Mouse (Mus musculus) cerebellum, postnatal 36 days (tissue): ENCODE results near the gene 2900011O08Rik.
"Not testable (repeated sequence)": the region's sequence is repeated elsewhere in the genome, so short reads cannot be mapped to it uniquely, and the experiment has no call there.

Experiments used
- DNase-seq, 2 experiments: peaks; one replicate each; pipeline ENCODE4 v3.0.0; 2021 to 2022; ENCODE audit warnings: mixed read lengths in 2 of 2

Gene 2900011O08Rik

DNA sequence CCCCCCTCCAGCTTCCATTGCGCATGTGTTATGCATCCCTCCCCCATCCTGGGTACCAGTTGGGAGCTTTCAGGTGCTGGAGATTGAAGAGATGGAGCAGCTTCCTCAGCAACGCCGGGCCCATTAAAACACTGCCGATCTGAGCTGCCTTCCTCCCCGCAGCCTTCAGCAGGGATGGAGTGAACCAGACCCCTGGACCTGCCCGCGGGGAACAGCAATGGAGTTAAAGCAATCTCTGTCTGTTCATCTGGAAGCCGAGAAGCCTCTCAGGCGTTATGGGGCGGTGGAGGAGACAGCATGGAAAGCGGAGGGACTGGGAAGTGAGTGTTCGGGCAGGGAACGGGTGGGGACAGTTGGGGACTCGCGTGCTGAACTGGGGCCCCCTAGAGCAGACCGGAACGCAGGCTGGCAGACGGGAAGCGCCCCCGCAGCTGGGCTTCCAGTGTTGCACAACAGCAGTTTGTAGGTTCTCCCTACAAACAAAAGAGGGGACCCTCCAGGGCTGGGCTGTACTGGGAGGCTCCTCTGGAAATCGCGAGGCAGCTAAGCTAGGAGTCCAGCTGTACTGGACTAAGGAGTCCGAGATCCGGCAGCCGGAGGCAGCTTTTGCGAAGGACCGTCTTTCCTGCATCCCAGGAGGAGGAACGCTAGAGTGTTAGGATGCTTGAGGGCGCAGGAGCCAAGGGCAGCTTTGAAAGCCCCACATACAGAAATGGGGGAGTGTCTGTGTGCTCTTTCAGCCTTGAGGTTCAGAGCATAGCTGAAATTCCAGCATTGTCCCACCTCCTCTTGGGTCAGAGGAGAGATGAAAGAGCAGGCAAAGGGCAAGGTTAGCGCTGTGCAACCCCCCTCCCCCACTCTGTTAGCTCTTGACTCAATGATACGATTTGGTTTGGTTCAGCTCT lies at the start of gene 2900011O08Rik, which contains the start of gene Ifitm7:
TSS of gene 2900011O08Rik (plus strand) at position 31 of the 905 bp plus-strand sequence.
TSS of gene Ifitm7 (minus strand) at position 315 of the 905 bp plus-strand sequence.
- peak; percentile 62 to 70 for DNase-seq

DNA sequence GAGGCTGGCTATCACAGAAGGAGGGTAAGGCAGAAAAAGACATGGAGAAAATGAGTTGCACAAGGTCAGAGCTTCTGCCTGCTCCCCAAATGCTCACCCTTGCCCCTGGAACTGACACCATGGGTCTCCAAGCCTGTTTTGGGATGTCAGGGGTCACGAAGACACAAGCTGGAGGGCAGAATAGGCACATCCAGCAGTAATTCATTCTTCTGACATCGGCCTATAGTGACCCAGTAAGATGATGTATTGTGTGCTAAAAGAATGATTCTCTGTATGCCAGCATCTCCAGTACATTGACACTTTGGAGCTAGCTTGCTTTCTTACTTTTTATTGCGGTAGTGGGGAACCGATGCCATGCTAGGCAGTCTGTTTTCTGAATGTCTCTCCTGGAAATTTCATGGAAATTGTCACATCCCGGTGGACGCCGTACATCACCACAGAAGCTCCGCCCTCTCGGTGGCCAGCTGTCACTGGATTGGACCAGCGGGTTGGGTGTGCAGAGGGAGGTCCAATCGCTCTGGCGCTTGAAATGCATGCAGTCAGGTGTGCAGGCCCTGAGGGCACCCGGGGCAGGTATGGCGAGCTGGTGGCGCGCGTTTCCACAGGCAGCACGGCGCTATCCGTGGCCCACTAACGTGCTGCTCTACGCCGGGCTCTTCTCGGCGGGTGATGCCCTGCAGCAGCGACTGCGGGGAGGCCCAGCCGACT lies 46.1 kb upstream of the 2900011O08Rik start:
- DNase-seq, result peak; percentile 87 to 90

DNA sequence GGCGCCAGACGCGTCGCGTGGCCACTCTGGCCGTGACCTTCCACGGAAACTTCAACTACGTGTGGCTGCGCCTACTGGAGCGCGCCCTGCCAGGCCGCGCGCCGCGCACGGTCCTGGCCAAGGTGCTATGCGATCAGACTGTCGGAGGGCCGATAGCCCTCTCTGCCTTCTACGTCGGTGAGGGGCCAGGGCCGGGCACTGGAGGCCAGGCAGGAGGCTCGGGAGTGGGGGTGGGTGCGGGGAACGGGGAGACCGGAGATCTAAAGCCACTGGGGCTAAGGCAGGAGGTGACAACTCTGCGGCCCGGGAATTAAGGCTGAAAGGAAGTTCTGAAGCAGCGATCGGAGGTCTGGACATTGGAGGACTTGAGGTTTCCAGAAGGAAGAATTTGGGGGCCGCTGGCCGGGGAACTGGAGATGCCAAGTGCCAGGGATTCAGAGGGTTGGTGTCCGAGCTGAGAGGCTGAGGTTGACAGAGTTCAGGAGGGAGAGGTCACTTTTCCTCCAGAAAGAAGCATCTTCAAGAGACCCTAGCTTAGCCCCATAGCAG lies 45.5 kb upstream of the 2900011O08Rik start:
- DNase-seq, result no peak

DNA sequence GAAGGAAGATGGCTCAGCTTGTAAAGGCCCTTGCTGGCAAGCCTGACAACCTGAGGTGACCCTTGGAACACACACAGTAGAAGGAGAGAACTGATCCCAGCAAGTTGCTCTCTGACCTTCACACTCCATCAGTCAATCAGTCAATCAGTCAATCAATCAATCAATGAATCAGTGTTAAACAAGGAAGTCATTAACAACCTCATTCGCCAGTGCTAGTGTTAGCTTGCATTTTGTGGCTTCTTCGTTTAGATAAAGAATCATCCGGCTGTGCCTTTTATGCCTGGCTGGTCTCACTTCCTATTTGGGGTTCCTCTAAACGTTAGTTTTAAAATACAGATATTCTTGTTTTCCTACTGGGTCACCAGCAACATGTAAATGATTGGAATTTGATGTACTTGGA lies 42.2 kb upstream of the 2900011O08Rik start:
- no peak for DNase-seq

DNA sequence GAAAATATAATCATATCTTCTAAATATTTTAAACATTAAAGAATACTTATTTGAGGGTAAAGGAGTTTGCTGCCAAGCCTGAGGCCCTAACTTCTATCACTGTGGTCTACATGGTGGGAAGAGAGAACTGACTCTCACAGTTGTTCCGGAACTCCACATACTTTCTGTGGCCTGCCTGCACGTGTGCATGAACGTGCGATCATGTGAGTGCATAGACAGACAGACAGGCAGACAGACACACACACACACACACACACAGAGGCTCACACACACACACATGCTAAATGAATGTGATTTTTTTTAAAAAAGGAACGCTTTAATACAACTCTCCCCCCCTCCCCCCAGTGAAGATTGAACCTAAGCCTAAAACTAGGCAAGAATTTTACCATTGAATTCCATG lies 41.7 kb upstream of the 2900011O08Rik start:
- DNase-seq, result no peak

DNA sequence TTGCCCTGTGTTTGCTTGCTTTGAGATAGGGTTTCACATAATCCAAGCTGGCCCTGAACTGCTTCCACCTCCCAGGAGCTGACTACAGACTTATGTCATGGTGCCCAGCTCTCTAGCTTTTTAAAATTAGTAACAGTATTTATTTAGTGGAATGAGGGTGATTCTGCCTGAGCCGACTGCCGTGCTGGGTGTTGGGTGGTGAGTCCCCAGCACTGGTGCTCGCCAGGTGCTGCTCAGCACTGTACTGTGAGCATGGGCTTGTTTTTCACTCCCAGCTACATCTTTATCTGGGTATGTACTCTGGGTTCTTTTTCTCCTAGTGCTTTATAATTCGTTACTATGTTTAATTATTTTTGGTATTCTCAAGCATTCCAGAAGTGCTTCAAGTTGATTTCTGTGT lies 41.3 kb upstream of the 2900011O08Rik start:
- no peak for DNase-seq

DNA sequence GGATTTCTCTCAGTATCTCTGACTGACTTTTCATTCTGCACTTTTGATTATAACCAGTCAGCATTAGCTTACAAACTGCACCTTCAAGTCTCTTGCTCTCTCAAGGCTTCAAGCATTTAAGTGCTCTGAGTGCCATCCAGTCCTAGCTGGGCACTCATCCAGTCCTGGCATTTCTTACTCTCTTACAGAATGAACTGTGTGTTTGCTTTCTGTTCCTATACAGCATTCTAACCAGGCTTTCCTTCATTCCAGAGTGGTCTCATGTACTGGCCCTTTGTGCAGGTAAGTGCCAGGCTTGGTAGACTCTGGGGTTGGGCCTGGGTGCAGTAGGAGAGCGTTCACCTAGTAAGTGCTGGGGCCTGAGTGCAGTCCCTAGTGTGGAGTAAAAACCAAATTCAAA lies 40.1 kb upstream of the 2900011O08Rik start:
- no peak for DNase-seq

DNA sequence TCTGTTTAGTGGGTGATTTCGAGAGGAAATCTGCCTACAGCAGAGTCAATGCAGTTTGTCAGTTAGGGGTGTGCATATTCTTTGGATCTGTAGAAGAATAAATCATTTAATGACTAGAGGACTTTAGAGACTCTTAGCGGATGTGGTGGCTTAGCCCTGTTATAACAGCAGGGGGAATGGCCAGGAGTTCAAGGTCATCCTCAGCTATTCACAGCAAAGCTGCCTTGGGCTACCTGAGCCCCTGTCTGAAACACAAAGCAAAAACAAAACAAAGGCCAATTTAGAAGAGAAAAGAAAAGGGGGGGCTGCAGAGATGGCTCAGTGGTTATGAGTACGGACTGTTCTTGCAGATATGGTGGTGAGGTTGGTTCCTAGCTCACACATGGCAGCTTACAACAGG lies 35.2 kb upstream of the 2900011O08Rik start:
- no peak for DNase-seq

DNA sequence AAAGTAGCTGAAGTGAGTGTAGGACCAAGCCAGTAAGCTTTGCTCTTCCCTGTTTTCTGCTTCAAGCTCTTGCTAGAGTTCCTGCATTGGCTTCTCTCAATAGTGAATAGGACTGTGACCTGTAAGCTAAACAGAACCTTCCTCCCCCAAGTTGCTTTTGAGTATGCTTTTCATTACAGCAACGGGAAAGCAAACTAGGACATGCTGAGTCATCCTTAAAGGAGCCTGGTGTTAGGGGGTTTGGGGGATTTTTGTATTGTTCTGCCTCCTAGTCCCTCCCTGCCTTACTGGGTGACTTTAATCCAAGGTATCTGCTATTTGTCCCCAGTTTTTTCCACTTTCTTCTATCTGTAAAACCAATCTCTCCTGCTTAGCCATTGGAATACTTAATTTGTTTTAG lies 24.4 kb upstream of the 2900011O08Rik start:
- no peak for DNase-seq

DNA sequence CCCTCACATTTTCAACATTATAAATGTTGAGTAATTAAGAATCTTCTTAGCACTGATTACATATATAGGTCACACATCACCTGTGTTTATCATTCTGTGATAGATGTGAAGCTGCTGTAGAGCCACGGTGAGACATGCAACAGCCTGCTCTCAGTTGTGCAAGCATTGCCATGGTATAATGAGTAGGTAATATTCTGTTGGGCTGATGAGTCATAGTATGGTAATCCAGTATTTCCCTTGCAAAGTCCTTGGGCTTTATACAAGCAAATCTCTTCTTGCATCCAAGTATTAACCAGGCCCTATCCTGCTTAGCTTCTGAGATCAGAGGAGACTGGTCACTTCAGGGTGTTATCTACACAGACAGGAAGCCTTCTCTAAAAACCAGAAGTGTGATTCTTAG lies 17.3 kb upstream of the 2900011O08Rik start:
- DNase-seq, result no peak

DNA sequence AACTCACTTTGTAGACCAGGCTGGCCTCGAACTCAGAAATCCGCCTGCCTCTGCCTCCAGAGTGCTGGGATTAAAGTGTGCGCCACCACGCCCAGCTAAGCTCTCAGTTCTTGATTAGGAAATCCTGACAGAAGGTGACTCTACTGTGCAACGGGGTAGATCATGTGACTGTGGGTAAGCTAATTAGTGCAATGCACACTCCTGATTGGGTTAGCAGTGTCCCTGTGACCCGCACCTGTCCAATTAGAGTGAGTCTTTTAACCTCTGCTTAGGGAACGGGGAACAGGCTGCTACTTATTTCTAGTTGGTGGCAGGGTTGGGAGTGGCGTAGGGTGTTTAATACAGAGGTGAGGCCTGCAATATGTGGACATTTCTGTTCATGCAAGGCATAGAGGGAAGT lies 14.4 kb upstream of the 2900011O08Rik start:
- DNase-seq, result no peak

DNA sequence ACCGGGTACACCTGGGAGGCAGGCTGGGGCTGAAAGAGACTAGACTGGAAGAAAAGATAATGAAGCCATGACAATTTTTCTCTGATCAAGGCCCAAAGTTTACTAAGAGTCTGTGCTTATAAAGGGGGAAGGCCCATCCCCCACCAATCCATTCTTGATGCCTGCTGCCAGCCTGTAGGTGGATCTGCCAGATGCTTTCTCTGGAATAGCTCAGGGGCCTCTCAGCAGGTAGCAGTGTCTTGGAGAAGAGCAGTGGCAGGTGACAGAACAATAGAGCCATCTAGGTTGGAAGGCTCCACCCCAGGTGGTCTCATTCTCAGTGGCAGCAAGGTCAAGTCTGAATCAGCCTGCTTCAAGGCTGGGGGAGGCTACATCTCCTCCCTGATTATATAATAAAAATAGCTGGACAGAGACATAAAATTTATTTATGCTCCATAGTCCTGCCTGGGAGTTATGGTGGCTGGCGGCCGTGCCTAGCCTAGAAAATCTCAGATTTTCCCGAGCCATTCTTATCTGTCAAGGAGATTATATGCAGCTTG lies 10.0 kb upstream of the 2900011O08Rik start:
- not testable (repeated sequence) for DNase-seq

DNA sequence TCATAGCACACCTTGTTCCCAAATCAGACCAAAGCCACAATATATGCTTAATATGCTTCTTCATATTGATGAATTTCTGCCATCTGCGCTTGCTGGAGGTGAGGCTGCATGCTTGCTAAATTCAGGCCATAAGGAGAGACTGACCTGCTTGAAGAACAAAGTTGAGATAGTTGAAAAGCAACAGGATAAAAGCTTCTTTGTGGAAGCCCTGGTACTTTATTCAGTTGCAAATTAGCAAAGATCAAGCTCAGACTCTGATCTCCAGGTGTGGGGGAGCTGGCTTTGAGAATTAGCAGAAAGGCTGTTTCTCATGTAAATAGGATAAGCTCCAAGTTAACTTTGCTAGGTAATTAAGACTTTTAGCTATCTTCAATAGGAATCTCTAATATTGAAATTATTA lies 9.4 kb upstream of the 2900011O08Rik start:
- DNase-seq, result not testable (repeated sequence)

DNA sequence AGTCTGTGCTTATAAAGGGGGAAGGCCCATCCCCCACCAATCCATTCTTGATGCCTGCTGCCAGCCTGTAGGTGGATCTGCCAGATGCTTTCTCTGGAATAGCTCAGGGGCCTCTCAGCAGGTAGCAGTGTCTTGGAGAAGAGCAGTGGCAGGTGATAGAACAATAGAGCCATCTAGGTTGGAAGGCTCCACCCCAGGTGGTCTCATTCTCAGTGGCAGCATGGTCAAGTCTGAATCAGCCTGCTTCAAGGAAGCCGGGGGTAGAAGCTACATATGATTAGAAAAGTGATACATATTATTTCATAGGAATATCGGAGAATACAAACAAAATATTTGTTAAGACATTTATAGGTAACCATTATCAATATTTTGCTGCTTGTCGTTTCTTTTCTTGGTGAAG lies 4.7 kb upstream of the 2900011O08Rik start:
- DNase-seq, result not testable (repeated sequence)

DNA sequence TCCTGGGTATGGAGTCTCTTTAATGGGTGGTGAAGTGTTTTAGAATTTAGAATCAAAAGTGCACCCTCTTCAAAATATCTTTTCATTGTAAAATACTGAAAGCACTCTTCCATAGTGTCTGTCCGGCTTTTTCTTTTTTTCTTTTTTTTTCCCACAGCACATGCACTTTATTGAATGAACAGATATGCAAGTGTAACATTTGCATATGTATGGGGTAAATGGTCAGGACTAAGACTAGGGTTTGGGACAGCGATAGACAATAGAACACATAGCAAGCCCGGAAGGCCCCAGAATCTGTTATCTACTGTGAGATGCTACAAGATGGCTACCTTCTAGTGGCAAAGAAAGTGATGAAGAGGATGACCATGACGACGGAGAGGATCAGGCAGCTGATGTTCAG lies 3.2 kb upstream of the 2900011O08Rik start:
- DNase-seq, result no peak

DNA sequence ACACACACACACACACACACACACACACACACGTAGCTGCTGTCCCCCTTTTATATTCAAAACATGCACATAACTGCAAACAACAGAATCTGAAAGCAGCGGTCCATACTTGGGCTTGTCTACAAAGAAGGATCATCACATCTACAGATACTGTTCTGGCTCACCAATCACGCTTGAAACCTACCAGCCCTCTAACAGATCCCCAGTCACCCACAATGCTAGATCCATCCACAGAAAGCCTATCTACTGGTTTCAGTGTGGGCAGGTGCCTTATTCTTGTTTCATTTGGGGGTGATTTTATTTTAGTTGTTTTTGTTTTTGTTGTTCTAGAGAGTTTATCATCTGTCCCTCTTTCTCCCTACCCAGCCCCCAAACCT lies 219 bp upstream of the 2900011O08Rik start:
- peak in 1 of 2 experiments; percentile 5 for DNase-seq

DNA sequence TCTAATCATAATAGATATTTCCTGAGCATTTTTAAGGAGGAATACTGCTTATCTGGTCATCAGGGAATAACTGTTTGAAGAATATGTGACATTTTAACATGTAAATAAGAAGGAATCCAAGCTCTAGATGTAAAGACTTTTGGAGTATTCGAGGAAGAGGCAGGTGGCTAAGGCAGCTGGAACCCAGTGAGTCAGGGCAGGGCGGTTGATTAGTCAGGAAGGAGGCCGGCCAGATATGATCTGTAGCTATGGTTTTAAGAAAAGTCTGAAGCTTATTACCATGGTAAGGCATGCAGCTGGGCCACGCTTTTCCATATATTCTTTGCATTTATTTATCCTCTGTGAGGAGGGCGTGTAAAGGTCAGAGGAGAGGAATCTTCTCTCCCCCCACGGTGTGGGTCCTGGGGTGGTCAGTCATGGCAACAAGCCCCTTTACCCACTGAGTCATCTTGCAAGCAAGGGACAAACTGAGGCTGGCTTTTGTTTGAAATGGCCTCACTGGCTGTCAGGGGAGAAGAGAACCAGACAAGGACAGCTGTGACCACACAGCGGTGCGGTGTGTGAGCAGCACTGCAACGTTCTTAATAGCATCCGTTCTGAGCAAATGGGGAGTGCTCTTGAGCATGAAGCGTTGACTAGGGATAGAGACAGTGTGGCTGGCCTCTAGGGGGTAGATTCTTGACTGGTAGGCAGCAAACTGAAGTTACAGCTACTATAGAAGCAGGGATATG lies 6.3 kb downstream of the 2900011O08Rik start:
- no peak for DNase-seq

DNA sequence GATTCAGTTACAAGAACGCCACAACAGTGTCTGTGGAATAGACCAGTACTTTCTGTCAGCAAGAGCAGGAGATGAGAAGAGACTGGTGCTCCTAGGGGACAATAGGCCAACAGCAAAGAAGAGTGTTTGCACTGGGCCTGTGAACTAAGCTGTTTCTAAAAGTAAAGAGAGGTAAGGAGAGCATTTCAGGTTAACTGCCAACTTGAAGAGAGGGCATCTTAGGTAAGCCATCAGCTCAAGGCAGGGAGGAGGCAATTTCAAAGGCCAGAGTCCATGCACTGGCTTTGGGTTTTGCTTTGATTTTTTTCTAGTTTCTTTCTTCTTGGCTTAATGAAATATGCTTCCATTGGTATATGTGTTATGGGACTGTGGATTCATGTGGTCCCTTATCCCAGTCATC lies 7.7 kb downstream of the 2900011O08Rik start:
- DNase-seq, result no peak

DNA sequence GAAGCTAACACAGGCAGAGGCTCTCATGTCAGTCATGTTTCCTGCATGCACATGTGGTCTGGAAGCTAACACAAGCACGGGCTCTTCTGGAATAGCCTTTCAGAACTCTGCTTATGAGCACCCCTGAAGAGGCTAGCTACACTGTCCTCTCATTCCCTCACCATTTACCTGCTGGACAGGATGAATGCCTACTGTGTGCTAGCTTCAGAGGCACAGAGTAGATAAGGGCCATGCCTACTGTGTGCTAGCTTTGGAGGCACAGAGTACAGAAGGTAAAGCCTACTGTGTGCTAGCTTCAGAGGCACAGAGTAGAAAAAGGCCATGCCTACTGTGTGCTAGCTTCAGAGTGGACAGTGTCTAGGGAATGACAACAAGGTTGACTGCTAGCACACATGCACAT lies 8.1 kb downstream of the 2900011O08Rik start:
- no peak for DNase-seq

DNA sequence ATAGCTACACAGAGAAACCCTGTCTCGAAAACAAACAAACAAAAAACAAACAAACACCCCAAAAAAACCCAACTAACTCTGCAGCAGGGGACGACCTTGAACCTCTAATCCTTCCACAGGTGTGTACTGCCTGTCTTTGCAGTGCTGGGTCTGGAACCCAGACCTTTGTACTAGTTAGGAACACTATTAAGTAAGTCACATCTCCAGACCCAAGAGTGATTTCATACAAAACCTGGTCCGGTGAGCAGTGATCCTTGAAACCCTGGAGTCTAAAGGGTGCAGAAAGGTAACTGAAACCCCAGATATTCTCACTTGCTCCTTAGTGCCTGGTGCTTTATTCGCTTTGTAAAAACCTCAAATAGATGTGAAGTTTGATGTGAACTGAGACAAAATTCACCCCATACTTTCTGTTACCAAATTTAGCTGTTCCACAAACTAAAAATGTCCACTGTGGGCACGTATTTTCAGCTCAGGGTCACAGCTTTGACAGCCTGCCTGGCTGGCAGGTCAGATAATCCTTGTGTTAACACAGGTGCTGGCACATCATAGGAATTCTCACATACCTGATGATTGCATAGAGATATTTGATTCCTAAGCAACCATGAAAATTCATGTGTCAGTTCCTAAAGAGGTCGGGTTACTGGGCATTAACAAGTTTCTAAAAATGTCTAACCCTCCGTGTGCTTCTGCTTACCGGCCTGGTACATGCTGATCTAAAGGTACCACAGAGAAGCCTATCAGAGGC lies 17.2 kb downstream of the 2900011O08Rik start:
- no peak for DNase-seq

DNA sequence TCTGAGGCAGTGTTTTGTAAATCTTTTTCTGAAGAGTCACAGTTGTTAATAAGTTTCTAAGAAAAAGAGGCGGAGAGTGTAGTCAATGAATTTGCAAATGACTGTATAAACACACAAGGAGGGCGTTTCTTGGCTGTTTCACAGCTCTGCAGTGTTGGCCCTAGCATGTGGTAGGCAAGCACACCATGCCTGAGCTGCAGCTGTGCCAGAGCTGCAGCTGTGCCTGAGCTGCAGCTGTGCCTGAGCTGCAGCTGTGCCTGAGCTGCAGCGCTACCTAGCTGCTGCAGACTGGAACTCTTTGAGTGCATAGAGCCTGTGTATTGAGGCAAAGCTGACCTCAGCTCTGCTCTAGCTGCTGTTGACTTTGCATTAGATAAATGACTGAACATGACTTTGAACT lies 17.8 kb downstream of the 2900011O08Rik start:
- DNase-seq, result no peak

DNA sequence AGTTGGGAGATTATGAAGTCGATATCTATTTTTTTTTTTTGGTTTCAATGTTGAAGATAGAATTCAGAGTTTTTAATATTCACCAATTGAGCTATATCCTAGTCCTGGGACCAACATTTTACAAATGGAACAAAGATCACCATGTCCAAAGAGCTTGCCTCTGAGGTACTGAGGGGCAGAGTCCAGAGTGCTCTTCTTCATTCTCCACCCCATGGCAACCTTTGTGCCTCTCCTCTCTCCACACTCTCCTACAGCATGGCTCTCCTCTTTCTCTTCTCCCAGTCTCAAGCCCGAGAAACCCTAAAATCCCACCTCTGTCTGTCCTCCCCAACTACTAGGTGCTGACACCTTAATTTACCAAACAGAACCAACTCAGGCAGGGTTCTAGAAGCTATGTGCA lies 18.3 kb downstream of the 2900011O08Rik start:
- no peak for DNase-seq
